In genomic region chr1:54829681-54830213, GRCm38 (mm10) we compare ENCODE assay signal across 24 mouse cellular contexts.
DNase-seq lines count a peak whose midpoint lies in the region; ATAC-seq and TF ChIP-seq lines count a peak whose summit lies in the region.
"Had no signal": no experiment of that assay in that cellular context is flagged by ENCODE, and none has a peak within 500 bp of the region (broad histone marks: within the 10 kb centered on the region; RNA-seq: fewer than 3 reads in every experiment).

No protein-coding gene starts in this region.

- no peak overlapping the region for H3K9ac ChIP-seq in heart, embryonic 13.5 days
- no peak overlapping the region for H3K9ac ChIP-seq in lung, embryonic 15.5 days
- H3K9ac ChIP-seq: embryonic facial prominence, embryonic 13.5 days; heart, embryonic 15.5 days; liver, embryonic 14.5 days; midbrain, embryonic 15.5 days had no signal

- no peak for TF ChIP-seq CTCF in embryonic fibroblast, embryonic 13.5 days (IDR thresholded peaks at IDR 0.05; ENCODE audit: borderline replicate concordance, insufficient read depth, low read length)

- no peak for ATAC-seq in heart, embryonic 13.5 days (ENCODE audit: extremely low read depth, insufficient number of reproducible peaks, low FRiP score, low TSS enrichment)
- ATAC-seq in lung, embryonic 15.5 days (ENCODE audit: borderline replicate concordance, extremely low read depth, low FRiP score, low TSS enrichment) = no peak
- ATAC-seq: activated CD4-positive, CD25-positive, alpha-beta regulatory T cell, adult 4 months; CD4-positive, CD25-positive, alpha-beta regulatory T cell, adult 4 months; forebrain, embryonic 16.5 days; hindbrain, embryonic 16.5 days; midbrain, embryonic 15.5 days had no signal

- no peak overlapping the region for H3K4me3 ChIP-seq in heart, embryonic 13.5 days
- H3K4me3 ChIP-seq in lung, embryonic 15.5 days = no peak overlapping the region
- no peak overlapping the region for H3K4me3 ChIP-seq in embryonic fibroblast, embryonic 13.5 days (ENCODE audit: insufficient read depth, low read length)
- H3K4me3 ChIP-seq: embryonic facial prominence, embryonic 13.5 days; erythroblast, embryonic 14.5 days; heart, embryonic 15.5 days; hindbrain, embryonic 10.5 days; midbrain, embryonic 15.5 days had no signal

- no peaks in the 10 kb centered on the region for H3K36me3 ChIP-seq in heart, embryonic 13.5 days
- H3K36me3 ChIP-seq in lung, embryonic 15.5 days = no peaks in the 10 kb centered on the region
- H3K36me3 ChIP-seq: embryonic facial prominence, embryonic 13.5 days; heart, embryonic 15.5 days; hindbrain, embryonic 10.5 days; midbrain, embryonic 15.5 days had no signal

- 27% methylated on average over 5 of the region's 5 CpGs for WGBS in heart, embryonic 13.5 days
- WGBS in lung, embryonic 15.5 days = 28% methylated on average over 5 of the region's 5 CpGs

- peak overlapping the region; percentile 45 for H3K27ac ChIP-seq in heart, embryonic 13.5 days (replicated peaks)
- H3K27ac ChIP-seq in lung, embryonic 15.5 days = peak overlapping the region; percentile 43
- H3K27ac ChIP-seq in embryonic fibroblast, embryonic 13.5 days (ENCODE audit: insufficient read depth, low read length) = peak overlapping the region; percentile 29
- H3K27ac ChIP-seq: embryonic facial prominence, embryonic 13.5 days; hindbrain, embryonic 10.5 days; liver, embryonic 14.5 days; midbrain, embryonic 15.5 days; stomach, postnatal 0 days had no signal

- peaks cover 41% of the 10 kb centered on the region for H3K4me1 ChIP-seq in heart, embryonic 13.5 days
- peaks cover 37% of the 10 kb centered on the region for H3K4me1 ChIP-seq in lung, embryonic 15.5 days
- peaks cover 20% of the 10 kb centered on the region for H3K4me1 ChIP-seq in embryonic fibroblast, embryonic 13.5 days (ENCODE audit: control insufficient read depth, insufficient read depth, low read length)
- H3K4me1 ChIP-seq: midbrain, embryonic 15.5 days had no signal

- TF ChIP-seq POLR2A in embryonic fibroblast, embryonic 13.5 days (IDR thresholded peaks at IDR 0.05; ENCODE audit: low read depth, low read length) = no peak

- H3K27me3 ChIP-seq in heart, embryonic 13.5 days (replicated peaks) = no peaks in the 10 kb centered on the region
- H3K27me3 ChIP-seq in lung, embryonic 15.5 days = no peaks in the 10 kb centered on the region
- H3K27me3 ChIP-seq: embryonic facial prominence, embryonic 13.5 days; heart, embryonic 15.5 days; midbrain, embryonic 15.5 days had no signal

- no peaks in the 10 kb centered on the region for H3K9me3 ChIP-seq in heart, embryonic 13.5 days
- H3K9me3 ChIP-seq in lung, embryonic 15.5 days = no peaks in the 10 kb centered on the region
- H3K9me3 ChIP-seq: embryonic facial prominence, embryonic 13.5 days; heart, embryonic 15.5 days; hindbrain, embryonic 10.5 days; midbrain, embryonic 15.5 days had no signal

- no peak overlapping the region for H3K4me2 ChIP-seq in heart, embryonic 13.5 days
- no peak overlapping the region for H3K4me2 ChIP-seq in lung, embryonic 15.5 days
- H3K4me2 ChIP-seq: embryonic facial prominence, embryonic 13.5 days; heart, embryonic 15.5 days; midbrain, embryonic 15.5 days had no signal

- DNase-seq in heart, postnatal 4 days = no peak
- DNase-seq in lung, postnatal 14 days = no peak
- no peak for DNase-seq in MN1 (ENCODE audit: low spot score)
- DNase-seq in retina, embryonic 14.5 days (ENCODE audit: low spot score) = no peak
- DNase-seq: cerebellum, adult 18-20 months; layer of hippocampus, postnatal 36 days; liver; right cerebral cortex, postnatal 4 days; thymus, adult 2 months; thymus, postnatal 36 days had no signal
